Mouse (Mus musculus): ENCODE measurements at regions not wholly inside any gene's neighbourhood (a gene's known extent, or its start where the extent isn't known, plus 50 kb on each side); places are given as distances from the start of the nearest gene placed in this dataset.

DNA sequence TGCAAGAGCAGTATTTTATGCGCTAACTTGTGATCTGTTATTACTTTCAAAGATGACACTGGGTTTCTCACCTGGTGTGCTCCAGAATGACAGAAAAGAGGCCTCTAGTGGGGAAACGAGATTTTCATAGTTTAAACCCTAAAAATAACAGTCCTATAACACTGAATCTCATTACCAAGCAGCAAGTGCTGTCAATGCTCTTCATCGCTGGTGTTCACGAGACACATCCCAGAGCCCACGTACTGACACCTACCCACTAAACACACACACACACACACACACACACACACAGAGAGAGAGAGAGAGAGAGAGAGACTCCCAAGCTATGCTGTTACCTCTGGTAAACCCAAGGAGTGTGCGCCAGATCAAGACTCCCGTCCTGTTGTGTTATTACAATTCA is 365.9 kb downstream of the Pdcd6ip start:
- no peak for TF ChIP-seq POLR2A (IDR thresholded peaks at IDR 0.05; ENCODE audit: borderline replicate concordance, extremely low read depth, insufficient read depth, insufficient read length, poor library complexity, severe bottlenecking)
- no peak for TF ChIP-seq CTCF (IDR thresholded peaks at IDR 0.05; ENCODE audit: borderline replicate concordance, extremely low read depth, insufficient read depth, insufficient read length)
